Mouse (Mus musculus): ENCODE results near the gene Prl3b1. TPM values are rescaled to one million over a fixed set of nuclear protein-coding genes. Genes with fewer than 3 reads are reported as not detected.

Prl3b1 gene
- not detected in 2 replicates for polyA plus RNA-seq (2015; fragmentation: Nextera tagmentation; extraction: Ambion mirVana)

GRCm38 (mm10) chr13:27241547-27241946, at the start of gene Prl3b1:
Prl3b1 (plus strand) TSS chr13:27241847.

GRCm38 (mm10) chr13:27196359-27196758, 45.3 kb upstream of the Prl3b1 start, which contains the start of gene Prl3c1:
Prl3c1 (plus strand) TSS chr13:27196659.

GRCm38 (mm10) chr13:27259136-27259535, 17.5 kb downstream of the Prl3b1 start, which contains the start of gene Prl3a1:
Prl3a1 (plus strand) TSS chr13:27259436.

Other genes with a start within 250 kb of the Prl3b1 start
- gene Prl, start 184.3 kb upstream of the Prl3b1 start, polyA plus RNA-seq (2015; fragmentation: Nextera tagmentation; extraction: Ambion mirVana) = 0.23 TPM in 1 of 2 replicates, not detected in the other
- not detected in 2 replicates for gene Prl3d1, start 147.7 kb upstream of the Prl3b1 start, polyA plus RNA-seq (2015; fragmentation: Nextera tagmentation; extraction: Ambion mirVana)
- not detected in 2 replicates for gene Prl3d2, start 120.1 kb upstream of the Prl3b1 start, polyA plus RNA-seq (2015; fragmentation: Nextera tagmentation; extraction: Ambion mirVana)
- gene Prl3d3, start 85.1 kb upstream of the Prl3b1 start, polyA plus RNA-seq (2015; fragmentation: Nextera tagmentation; extraction: Ambion mirVana) = not detected in 2 replicates
- gene Prl3c1, start 45.2 kb upstream of the Prl3b1 start, polyA plus RNA-seq (2015; fragmentation: Nextera tagmentation; extraction: Ambion mirVana) = not detected in 2 replicates
- not detected in 2 replicates for gene Prl3a1, start 17.6 kb downstream of the Prl3b1 start, polyA plus RNA-seq (2015; fragmentation: Nextera tagmentation; extraction: Ambion mirVana)
- gene Prl6a1, start 70.8 kb downstream of the Prl3b1 start, polyA plus RNA-seq (2015; fragmentation: Nextera tagmentation; extraction: Ambion mirVana) = not detected in 2 replicates
- gene Prl8a2, start 103.8 kb downstream of the Prl3b1 start, polyA plus RNA-seq (2015; fragmentation: Nextera tagmentation; extraction: Ambion mirVana) = not detected in 2 replicates
- gene Prl2b1, start 149.0 kb downstream of the Prl3b1 start, polyA plus RNA-seq (2015; fragmentation: Nextera tagmentation; extraction: Ambion mirVana) = not detected in 2 replicates
- gene Prl8a6, start 196.8 kb downstream of the Prl3b1 start, polyA plus RNA-seq (2015; fragmentation: Nextera tagmentation; extraction: Ambion mirVana) = not detected in 2 replicates